Mouse (Mus musculus) E14TG2a.4 (cell line): ENCODE results near the gene Psapl1.

Experiments used
- CTCF ChIP-seq: conservative IDR thresholded peaks from 2 replicates; pipeline ENCODE4 v1.5.1; 2014; ENCODE audit warnings: low read length
- NANOG ChIP-seq: IDR thresholded peaks from 2 replicates; pipeline ENCODE4 v1.6.1; 2014; ENCODE audit warnings: borderline replicate concordance, low read length, mixed read lengths
- POU5F1 ChIP-seq: IDR thresholded peaks from 2 replicates; pipeline ENCODE4 v1.6.1; 2014; ENCODE audit warnings: low read length, borderline replicate concordance

DNA sequence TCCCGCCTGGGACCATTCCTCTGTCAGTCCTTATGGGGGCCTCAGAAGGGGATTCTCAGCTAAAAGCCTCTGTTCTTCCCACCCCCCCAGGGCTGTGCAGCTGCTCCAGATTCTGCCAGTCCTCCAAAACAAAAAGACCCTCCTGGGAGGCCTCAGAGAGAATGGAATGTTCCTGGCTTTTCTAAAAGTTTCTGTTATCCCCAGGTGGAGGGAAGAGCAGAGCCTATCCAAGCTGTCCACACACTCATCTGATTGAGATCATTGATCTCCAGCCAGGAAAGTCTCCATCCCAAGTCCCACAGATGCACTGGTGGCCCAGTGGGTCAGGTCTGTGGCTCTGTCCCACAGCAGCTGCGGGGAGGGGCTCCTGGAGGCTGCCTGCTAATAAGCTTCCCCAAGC, 11.1 kb upstream of the Psapl1 start:
- no peak for TF ChIP-seq CTCF
- no peak for TF ChIP-seq POU5F1
- TF ChIP-seq NANOG = no peak
